Mouse (Mus musculus) large intestine, adult 2 months (tissue): Measurements from ENCODE around the gene Hectd1. TPM values are rescaled to one million over a fixed set of nuclear protein-coding genes. Genes with fewer than 3 reads are reported as not detected.

ENCODE experiments used
- DNase-seq: peaks from one replicate; pipeline ENCODE4 v3.0.0-alpha.2; 2012; ENCODE audit warnings: low read depth, low spot score
- WGBS: fragments of 180-500 bp; shearing (Covaris S2); methylation state at CpG from one replicate; pipeline ENCODE4 v1.1.7; 2018; 5-methylcytosine and 5-hydroxymethylcytosine counted together
- polyA plus RNA-seq: library from polyadenylated mRNA; depleted of rRNA; stranded (reverse); fragments of >200 nt; gene quantifications from 2 replicates; pipeline ENCODE4 v1.2.3, GENCODE M21; 2012; rRNA removed

Hectd1 gene
- polyA plus RNA-seq, 1 experiment = 10.9 TPM

DNA sequence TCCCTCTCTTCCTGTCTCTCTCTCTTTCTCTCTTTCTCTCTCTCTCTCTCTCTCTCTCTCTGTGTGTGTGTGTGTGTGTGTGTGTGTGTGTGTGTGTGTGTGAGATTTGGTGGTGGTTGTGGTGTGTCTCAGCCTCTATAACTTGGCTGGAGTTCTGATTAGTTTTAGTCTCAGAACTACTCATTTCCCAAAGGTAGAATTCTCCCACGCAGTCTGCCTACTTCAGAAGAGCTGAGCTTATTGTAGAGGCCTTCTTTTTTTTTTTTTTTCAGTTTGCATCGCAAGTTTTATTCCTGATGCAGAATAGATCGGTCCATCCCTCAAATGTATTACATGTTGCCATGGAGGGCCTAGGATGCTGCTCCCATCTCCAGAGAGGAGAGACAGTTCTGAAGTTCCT, 119.6 kb downstream of the Hectd1 start:
- DNase-seq = no peak
- WGBS = 77% methylated on average over 3 of the region's 3 CpGs

DNA sequence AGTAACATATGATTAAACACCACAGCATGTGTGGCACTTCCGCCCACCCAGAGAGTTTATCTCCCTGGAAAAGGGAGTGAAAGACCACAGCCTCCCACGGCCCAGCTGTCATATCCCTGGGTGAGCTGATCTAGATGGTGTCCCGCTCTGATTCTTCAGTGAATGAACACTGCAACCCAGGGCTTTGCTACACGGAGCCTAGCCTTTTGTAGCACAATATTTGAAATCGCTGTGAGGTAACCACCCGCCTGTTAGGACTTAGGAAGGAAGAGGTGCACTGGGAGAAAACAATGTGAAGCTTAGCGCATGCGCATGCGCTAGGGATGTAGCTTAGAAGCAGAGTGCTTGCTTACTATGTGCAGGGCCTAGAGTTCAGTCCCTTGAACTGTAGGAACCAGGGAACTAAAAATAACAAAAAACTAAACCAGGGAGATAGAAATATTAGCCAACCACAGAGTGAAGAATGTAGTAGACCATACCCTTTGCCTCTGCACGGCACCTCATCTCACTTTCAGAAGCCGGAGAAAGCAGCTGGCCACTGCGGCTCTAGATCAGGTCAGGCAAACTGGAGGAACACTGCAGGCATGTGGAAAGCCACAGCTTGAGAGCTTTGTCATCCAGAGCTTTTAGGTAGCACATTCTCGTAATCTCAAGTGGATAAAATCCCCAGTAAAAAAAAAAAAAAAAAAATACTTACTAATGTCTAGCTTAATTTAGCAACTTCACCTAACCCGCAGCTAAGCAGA, 120.2 kb downstream of the Hectd1 start:
- WGBS = 76% methylated on average over 14 of the region's 14 CpGs
- no peak for DNase-seq

DNA sequence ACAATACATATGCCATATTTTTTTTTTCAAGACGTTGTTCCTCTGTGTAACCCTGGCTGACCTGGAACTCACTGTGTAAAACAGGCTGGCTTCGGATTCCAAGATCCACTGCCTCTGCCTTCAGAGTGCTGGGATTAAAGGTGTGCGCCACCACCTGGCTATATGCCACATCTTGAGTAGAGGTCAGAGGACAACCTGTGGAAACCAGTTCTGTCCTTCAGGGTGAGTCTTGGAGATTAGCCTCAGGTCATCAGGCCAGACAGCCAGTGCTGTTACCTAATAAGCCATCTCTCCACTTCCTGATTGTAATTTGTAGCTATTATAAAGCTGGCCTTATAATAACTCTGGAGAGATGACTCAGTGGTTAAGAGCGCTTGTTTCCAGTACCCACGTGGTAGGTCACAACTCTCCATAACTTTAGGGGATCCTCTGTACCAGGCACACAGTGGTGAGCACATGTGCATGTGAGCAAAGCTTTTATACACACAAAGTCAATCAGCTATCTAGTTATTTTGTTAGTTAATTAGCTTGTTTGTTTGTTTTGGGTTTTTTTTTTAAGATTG, 122.6 kb downstream of the Hectd1 start:
- 66% methylated on average over 5 of the region's 5 CpGs for WGBS
- no peak for DNase-seq

DNA sequence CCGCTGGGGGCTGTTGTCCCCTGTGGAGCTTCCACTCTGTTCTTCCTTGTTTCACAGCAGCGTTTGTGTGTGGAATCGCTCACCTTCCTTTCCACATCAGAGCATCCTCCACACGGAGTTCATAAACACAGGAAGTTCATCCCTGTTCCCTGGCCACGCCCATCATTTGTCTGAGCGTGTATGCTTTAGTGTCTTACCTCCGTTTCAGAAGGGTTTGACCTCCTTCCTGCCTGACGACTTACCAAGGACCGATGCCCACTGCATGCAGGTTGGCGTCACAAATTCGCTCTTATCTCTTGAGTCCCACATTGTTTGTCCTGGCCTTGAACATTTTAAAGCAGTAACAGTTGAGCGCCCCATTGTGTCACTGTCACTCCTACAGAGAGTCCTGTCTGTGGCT, 123.6 kb downstream of the Hectd1 start:
- no peak for DNase-seq
- 61% methylated on average over 12 of the region's 12 CpGs for WGBS

DNA sequence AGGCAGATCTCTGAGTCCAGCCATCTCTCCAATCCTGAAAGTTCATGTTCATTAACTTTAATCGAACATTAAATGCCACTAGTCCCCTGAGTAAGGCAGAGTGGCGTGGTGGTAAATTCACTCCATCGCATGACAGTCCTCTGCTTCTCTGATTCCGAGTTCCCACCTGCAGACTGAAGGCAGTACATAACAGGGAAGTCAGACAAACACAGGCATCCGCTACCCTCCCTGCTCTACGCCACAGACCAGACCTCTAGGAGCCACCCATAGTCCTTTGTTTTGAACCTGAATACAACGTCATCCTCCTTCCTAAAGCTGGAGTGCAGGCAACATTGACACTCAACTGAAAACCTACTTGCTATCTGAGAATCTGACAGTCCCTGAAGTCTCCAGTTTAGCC, 124.8 kb downstream of the Hectd1 start:
- no peak for DNase-seq
- WGBS = 85% methylated on average over 7 of the region's 7 CpGs

DNA sequence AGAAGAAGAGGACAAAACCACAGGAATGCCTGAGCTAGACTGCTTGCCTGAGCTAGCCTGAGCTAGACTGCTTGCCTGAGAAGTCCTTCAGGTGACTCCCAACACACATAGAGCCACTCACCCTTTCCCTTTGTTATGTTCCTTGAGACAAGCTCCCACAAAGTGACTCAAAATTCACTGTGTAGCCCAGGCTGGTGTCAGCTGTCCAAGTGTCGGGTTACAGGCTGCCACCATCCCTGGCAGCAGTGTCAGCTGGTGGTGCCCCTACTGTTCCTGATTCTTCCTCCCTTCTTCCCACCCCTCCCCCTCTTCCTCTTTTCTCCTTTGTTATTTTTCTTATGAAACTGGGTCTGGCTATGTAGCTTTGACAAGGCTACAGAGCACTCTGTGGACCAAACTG, 125.5 kb downstream of the Hectd1 start:
- 87% methylated on average over 1 of the region's 1 CpGs for WGBS
- no peak for DNase-seq

DNA sequence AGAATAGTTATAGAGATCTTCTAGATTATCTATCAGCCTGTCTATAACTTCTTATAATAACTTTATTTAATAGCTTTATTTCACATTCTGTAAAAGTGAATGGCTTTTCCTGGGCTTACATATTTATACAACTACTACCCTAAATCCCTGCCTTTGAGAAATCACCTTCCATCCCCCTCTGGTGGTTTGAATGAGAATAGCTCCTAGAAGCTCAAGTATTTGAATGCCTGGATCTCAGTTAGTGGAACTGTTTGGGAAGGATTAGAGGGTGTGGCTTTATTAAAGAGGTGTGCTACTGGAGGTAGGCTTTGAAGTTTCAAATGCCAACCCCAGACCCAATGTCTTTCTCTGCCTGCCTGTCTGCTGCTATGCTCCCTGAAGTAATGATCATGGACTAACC, 127.6 kb downstream of the Hectd1 start:
- DNase-seq = no peak

DNA sequence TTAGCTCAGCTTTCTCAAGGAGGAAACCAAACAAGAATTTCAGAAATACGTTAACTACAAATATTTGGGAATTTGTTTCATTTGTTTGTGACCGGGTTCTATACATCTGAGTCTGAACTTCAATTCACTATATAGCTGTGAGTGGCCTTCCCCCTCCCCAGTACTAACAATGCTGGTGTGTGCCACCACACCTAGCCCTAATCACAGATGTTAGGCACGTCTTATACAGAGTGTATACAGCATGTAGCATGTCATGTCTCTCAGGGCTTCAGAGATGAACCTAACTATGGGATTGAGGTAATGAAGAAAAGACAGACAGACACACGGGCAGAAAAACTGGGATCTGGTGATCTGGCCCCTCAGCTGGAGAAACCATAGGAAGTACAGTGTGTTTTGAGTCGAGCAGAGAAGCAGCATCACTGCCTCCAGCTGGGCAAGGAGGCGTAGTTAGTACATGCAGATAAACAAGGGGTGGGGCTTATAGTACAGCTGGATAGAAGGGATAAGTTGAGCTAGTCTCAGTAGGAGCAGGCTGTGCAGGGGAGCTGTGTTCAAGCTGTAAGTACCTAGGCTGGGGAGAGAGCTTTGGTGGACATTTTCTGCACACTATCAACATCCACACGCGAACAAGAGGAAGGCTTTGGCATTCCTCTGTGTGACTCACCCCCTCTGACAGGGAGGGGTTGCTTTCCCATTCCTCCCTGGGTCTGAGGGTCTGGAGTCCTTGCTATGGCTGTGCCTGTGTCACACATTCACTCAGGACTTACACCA, 129.5 kb downstream of the Hectd1 start:
- no peak for DNase-seq
- WGBS = 55% methylated on average over 8 of the region's 8 CpGs

DNA sequence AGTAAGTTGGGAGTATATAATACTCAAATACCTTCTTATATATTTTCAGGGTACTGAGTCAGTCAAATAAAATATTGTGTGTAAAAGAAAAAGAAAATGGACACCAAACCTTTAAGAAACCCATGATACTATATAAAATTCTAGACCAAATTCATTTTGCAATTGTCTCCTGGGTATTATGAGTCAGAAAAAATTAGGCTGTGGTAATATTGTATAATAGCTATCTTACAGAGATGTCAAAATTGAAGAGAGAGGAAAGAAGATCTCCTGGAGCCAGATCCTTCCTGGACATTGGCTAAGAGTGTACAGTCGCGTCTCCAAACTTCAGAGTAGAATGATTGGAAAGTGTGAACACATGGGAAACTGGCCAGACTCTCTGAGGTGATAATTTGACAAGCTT, 133.2 kb downstream of the Hectd1 start:
- DNase-seq = no peak
- WGBS = 94% methylated on average over 2 of the region's 2 CpGs

DNA sequence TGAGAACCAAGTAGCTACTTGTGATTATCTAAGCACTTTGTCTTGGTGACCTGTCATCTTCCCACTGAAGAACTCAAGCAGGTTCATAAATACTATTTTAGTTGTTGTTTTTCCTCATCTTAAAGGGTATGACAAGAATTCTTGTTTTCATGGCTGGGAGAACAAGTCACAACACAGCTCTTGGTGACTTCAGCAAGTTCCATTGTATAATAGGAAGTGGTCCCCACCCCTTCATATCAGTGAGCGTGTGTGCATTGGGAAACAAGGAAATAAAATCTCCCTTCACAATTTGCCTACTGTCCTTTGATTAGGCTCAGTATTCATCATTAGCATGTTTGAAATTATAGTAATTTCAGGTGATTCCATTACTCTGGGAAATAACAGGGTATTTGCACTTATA, 134.4 kb downstream of the Hectd1 start:
- no peak for DNase-seq
- 47% methylated on average over 1 of the region's 1 CpGs for WGBS

DNA sequence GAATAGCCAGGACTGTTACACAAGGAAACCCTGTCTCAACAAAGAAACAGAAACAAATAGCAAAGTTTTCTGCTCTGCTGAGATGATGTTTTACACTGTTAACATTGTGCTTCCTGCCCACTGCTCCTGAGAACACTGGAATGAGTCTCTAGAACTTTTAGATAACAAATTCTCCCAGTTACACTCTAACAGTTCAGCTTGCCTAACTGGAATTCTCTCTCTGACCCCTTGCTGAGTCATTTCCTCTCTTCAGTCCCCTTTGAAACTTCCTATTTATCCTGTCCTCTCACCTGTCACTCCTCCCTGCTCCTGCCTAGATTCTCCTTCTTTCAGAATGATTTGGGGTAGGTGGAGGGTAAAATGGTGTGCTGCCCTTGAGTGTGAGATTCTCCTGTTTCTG, 135.2 kb downstream of the Hectd1 start:
- no peak for DNase-seq

Other genes with a start within 250 kb of the Hectd1 start
- gene Coch, start 236.2 kb downstream of the Hectd1 start, polyA plus RNA-seq = 0.38 and 0.48 TPM in 2 replicates
- gene Ap4s1, start 138.5 kb downstream of the Hectd1 start, polyA plus RNA-seq = 4.4 and 5.2 TPM in 2 replicates
- 6.5 and 8.7 TPM in 2 replicates for gene Strn3, start 137.6 kb downstream of the Hectd1 start, polyA plus RNA-seq
- gene Heatr5a, start 141.8 kb upstream of the Hectd1 start, polyA plus RNA-seq = 19.4 and 61.2 TPM in 2 replicates
- gene Dtd2, start 177.0 kb upstream of the Hectd1 start, polyA plus RNA-seq = 5.0 and 6.1 TPM in 2 replicates
- gene Gpr33, start 198.5 kb upstream of the Hectd1 start, polyA plus RNA-seq = 0.05 and 0.18 TPM in 2 replicates